Mouse (Mus musculus): ENCODE results near the gene Cul1. TPM values are rescaled to one million over a fixed set of nuclear protein-coding genes. Genes with fewer than 3 reads are reported as not detected.
A peak's percentile ranks its signal among the peaks of the same experiment; 100 is the strongest.

Gene Cul1
- 179 and 182 TPM in 2 replicates for polyA plus RNA-seq (2014; fragmentation: Nextera tagmentation; extraction: Ambion mirVana)

DNA sequence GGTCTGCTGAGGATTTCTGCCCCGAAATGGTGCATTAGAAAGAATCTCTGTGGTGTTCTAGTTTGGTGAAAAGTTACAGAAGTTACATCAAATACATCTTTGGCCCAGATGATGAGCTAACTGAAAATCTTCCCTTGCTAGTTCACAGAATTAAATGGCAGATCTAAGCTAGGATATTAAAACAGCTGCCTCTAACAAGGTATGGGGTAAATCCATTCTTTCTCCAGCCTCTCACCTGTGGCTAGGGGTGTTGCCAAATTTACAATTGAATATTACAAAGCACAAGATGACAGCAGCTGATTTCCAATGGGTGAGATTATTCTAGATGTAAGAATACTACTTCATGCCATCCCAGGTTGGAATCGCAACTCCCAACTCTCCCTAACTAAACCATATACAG lies at the start of gene Cul1:
Gene Cul1 (plus strand): TSS at position 301 of the 400 bp plus-strand sequence.
- Histone ChIP-seq H3K27ac (replicated peaks; ENCODE audit: low read depth, low read length) (peak within 1 kb of the TSS; percentile 98), H3K4me2 (ENCODE audit: low read depth, low read length) (peak within 1 kb of the TSS; percentile 76), H3K4me3 (ENCODE audit: low read depth, low read length) (peak within 1 kb of the TSS; percentile 99), H3K36me3 (replicated peaks; ENCODE audit: control insufficient read depth, insufficient read depth, low read depth, low read length) (no peaks in the 10 kb centered on the region), H3K9ac (replicated peaks; ENCODE audit: low read length) (peak within 1 kb of the TSS; percentile 99), H3K4me1 (ENCODE audit: control insufficient read depth, insufficient read depth, low read length) (no peaks in the 10 kb centered on the region), H3K27me3 (ENCODE audit: control insufficient read depth, insufficient read depth, low read length) (no peaks in the 10 kb centered on the region), H3K9me3 (replicated peaks; ENCODE audit: control insufficient read depth, low read length) (no peaks in the 10 kb centered on the region)
- ATAC-seq (replicated peaks; ENCODE audit: insufficient number of reproducible peaks, low FRiP score, low TSS enrichment, low read depth) (no peak), DNase-seq (ENCODE audit: low spot score) (no peak)
- 33% methylated on average over 2 of the region's 2 CpGs for WGBS

DNA sequence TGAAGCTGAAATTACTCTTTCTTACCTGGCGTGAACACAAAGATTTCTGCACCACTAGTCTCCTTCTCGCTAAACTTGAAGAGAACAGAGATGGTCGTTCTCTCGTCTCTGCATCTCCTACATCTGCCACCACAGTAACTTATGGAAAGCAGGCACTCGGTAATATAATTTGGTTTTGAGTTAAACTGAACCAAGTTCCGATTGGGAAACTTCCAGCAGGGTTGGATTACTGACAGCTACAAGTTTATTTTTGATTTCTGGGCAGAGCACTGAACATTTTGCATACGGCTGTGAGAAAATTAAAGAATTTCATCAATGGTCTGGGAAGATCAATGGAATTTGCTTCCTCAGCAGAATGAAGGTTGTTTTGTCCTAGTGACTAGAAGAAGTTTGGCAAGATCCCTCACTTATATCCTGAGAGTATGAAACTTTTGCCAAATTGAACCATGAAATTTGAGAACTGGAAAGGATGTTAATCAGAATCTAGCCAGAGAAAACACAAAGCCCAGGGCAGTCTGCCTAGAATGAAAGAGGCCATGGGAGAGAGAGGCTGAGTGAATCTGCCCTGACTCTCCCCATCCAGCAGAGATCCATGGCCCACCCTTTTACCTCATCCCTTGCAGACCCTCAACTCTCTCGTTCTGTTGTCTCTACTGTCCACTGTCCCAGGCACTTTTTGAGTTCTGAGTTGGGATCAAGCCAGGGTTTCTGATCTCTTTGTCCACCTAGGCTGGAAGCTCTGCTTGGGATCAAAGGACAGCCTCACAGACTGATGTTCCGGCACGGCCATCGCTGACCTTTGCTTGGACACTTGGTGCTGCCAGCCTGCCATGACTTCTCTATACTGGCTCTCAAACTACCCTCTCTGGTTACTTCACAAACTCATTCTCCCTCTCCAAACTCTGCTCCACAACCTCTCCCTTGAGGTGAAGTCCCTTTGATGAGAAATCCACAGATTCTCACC lies 48.5 kb upstream of the Cul1 start:
- H3K9me3 ChIP-seq (replicated peaks; ENCODE audit: control insufficient read depth, low read length) = no peaks in the 10 kb centered on the region

DNA sequence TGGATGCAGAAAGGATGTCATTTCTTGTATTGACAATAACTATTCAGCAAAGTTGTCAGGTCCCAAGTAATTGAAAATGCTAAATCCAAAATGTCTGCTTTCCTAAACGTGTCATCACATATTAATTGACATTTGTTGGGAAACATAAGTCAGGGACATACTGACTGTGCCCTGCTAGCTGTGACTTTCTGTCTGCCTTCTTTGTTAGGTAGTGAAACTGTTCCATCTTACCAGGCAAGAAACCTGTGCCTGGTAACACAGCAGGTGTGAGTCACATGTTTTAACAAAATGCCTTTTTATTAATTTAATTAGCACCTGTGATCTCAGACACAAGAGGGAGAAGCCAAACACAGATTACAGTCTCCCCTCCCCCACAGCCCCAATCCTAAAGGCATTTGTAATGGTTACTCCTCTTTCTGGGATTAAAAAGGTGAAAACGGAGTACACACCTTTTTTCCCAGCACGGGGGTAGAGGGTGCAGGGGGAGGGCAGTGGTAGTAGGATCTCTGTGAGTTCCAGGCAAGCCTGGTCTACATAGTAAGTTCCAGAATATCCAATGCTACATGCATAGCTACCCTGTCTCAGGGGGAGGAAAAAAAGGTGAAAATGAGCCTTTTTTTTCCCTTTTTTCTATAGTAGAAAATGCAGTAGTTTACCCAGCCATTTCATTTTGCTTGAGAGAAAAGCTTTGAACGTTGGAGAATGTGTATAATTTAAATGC lies 40.2 kb upstream of the Cul1 start:
- WGBS = 44% methylated on average over 4 of the region's 4 CpGs
- DNase-seq (ENCODE audit: low spot score) (no peak), ATAC-seq (replicated peaks; ENCODE audit: insufficient number of reproducible peaks, low FRiP score, low TSS enrichment, low read depth) (no peak)
- H3K4me1 ChIP-seq (ENCODE audit: control insufficient read depth, insufficient read depth, low read length) = no peaks in the 10 kb centered on the region
- no peak overlapping the region for H3K4me3 ChIP-seq (ENCODE audit: low read depth, low read length)
- H3K9me3 ChIP-seq (replicated peaks; ENCODE audit: control insufficient read depth, low read length) = no peaks in the 10 kb centered on the region
- H3K9ac ChIP-seq (replicated peaks; ENCODE audit: low read length) = no peak overlapping the region
- H3K36me3 ChIP-seq (replicated peaks; ENCODE audit: control insufficient read depth, insufficient read depth, low read depth, low read length) = no peaks in the 10 kb centered on the region
- no peak overlapping the region for H3K4me2 ChIP-seq (ENCODE audit: low read depth, low read length)
- H3K27me3 ChIP-seq (ENCODE audit: control insufficient read depth, insufficient read depth, low read length) = no peaks in the 10 kb centered on the region
- H3K27ac ChIP-seq (replicated peaks; ENCODE audit: low read depth, low read length) = no peak overlapping the region

More for the DNA sequence above, 48.5 kb upstream of the Cul1 start:
- Histone ChIP-seq H3K4me2 (ENCODE audit: low read depth, low read length) (no peak overlapping the region), H3K9ac (replicated peaks; ENCODE audit: low read length) (no peak overlapping the region), H3K27ac (replicated peaks; ENCODE audit: low read depth, low read length) (no peak overlapping the region), H3K36me3 (replicated peaks; ENCODE audit: control insufficient read depth, insufficient read depth, low read depth, low read length) (no peaks in the 10 kb centered on the region), H3K4me1 (ENCODE audit: control insufficient read depth, insufficient read depth, low read length) (no peaks in the 10 kb centered on the region), H3K4me3 (ENCODE audit: low read depth, low read length) (no peak overlapping the region), H3K27me3 (ENCODE audit: control insufficient read depth, insufficient read depth, low read length) (no peaks in the 10 kb centered on the region)
- WGBS = 81% methylated on average over 11 of the region's 11 CpGs
- ATAC-seq (replicated peaks; ENCODE audit: insufficient number of reproducible peaks, low FRiP score, low TSS enrichment, low read depth) (no peak), DNase-seq (ENCODE audit: low spot score) (no peak)

DNA sequence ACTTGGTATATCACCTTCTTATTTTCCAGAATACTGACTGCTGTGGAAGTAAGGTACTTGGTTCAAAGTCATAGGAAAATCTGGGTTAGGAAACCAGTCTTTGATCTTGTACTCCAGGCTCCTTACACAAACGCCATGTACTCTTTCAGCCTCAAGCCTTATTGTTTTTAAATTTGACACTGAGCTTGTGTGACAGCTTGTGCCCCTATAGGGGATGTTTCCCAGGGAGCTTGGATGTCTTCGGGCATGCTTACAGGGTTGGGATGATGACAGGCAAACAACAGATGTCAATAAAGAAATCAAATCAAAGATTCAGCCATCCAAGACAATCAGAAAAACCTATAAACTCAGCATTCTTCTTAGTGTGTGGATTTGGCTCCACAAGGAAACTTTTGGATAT lies 39.5 kb upstream of the Cul1 start:
- no peak for DNase-seq (ENCODE audit: low spot score)
- 34% methylated on average over 2 of the region's 2 CpGs for WGBS
- no peak for ATAC-seq (replicated peaks; ENCODE audit: insufficient number of reproducible peaks, low FRiP score, low TSS enrichment, low read depth)
- Histone ChIP-seq H3K4me3 (ENCODE audit: low read depth, low read length) (no peak overlapping the region), H3K9me3 (replicated peaks; ENCODE audit: control insufficient read depth, low read length) (no peaks in the 10 kb centered on the region), H3K4me2 (ENCODE audit: low read depth, low read length) (no peak overlapping the region), H3K27me3 (ENCODE audit: control insufficient read depth, insufficient read depth, low read length) (no peaks in the 10 kb centered on the region), H3K4me1 (ENCODE audit: control insufficient read depth, insufficient read depth, low read length) (no peaks in the 10 kb centered on the region), H3K36me3 (replicated peaks; ENCODE audit: control insufficient read depth, insufficient read depth, low read depth, low read length) (no peaks in the 10 kb centered on the region), H3K9ac (replicated peaks; ENCODE audit: low read length) (no peak overlapping the region), H3K27ac (replicated peaks; ENCODE audit: low read depth, low read length) (no peak overlapping the region)

DNA sequence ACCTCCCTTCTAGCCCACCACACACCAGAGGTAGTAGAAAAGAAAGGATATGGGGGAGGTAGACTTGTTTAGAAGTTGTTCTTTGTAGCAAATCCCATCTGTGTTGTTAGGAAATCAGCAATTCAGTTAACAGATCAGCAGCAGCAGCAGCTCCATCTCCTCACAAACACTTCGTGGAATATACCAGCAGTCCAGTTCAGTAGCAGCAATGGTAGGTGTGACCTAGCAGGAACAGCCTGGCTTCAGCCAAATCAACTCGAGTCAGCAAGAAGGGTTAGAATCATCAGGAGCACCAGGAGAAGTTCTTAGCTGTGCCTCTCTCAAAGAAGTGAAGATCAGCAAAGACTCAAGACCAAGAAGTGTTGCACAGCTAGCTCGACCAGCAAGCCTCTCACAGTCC lies 34.5 kb upstream of the Cul1 start:
- Histone ChIP-seq H3K9me3 (replicated peaks; ENCODE audit: control insufficient read depth, low read length) (no peaks in the 10 kb centered on the region), H3K4me3 (ENCODE audit: low read depth, low read length) (no peak overlapping the region), H3K27me3 (ENCODE audit: control insufficient read depth, insufficient read depth, low read length) (no peaks in the 10 kb centered on the region), H3K27ac (replicated peaks; ENCODE audit: low read depth, low read length) (no peak overlapping the region), H3K9ac (replicated peaks; ENCODE audit: low read length) (no peak overlapping the region), H3K4me1 (ENCODE audit: control insufficient read depth, insufficient read depth, low read length) (no peaks in the 10 kb centered on the region), H3K36me3 (replicated peaks; ENCODE audit: control insufficient read depth, insufficient read depth, low read depth, low read length) (no peaks in the 10 kb centered on the region), H3K4me2 (ENCODE audit: low read depth, low read length) (no peak overlapping the region)
- no peak for ATAC-seq (replicated peaks; ENCODE audit: insufficient number of reproducible peaks, low FRiP score, low TSS enrichment, low read depth)
- DNase-seq (ENCODE audit: low spot score) = no peak
- 78% methylated on average over 3 of the region's 3 CpGs for WGBS

DNA sequence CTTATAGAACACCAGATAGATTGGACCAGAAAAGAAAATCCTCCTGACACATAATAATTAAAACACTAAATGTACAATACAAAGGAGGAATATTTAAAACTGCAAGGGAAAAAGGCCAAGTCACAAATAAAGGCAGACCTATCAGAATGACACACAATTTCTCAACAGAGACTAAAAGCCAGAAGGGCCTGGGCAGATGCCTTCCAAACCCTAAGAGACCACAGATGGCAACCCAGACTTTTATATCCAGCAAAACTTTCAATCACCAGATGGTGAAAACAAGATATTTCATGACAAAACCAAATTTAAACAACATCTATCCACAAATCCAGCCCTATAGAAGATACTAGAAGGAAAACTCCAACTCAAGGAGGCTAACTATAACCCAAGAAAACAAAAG lies 33.0 kb upstream of the Cul1 start:
- no peak overlapping the region for H3K27ac ChIP-seq (replicated peaks; ENCODE audit: low read depth, low read length)
- H3K9ac ChIP-seq (replicated peaks; ENCODE audit: low read length) = no peak overlapping the region
- H3K4me2 ChIP-seq (ENCODE audit: low read depth, low read length) = no peak overlapping the region
- no peaks in the 10 kb centered on the region for H3K27me3 ChIP-seq (ENCODE audit: control insufficient read depth, insufficient read depth, low read length)
- no peaks in the 10 kb centered on the region for H3K36me3 ChIP-seq (replicated peaks; ENCODE audit: control insufficient read depth, insufficient read depth, low read depth, low read length)
- DNase-seq (ENCODE audit: low spot score) (no peak), ATAC-seq (replicated peaks; ENCODE audit: insufficient number of reproducible peaks, low FRiP score, low TSS enrichment, low read depth) (no peak)
- no peak overlapping the region for H3K4me3 ChIP-seq (ENCODE audit: low read depth, low read length)
- no peaks in the 10 kb centered on the region for H3K9me3 ChIP-seq (replicated peaks; ENCODE audit: control insufficient read depth, low read length)
- H3K4me1 ChIP-seq (ENCODE audit: control insufficient read depth, insufficient read depth, low read length) = no peaks in the 10 kb centered on the region

DNA sequence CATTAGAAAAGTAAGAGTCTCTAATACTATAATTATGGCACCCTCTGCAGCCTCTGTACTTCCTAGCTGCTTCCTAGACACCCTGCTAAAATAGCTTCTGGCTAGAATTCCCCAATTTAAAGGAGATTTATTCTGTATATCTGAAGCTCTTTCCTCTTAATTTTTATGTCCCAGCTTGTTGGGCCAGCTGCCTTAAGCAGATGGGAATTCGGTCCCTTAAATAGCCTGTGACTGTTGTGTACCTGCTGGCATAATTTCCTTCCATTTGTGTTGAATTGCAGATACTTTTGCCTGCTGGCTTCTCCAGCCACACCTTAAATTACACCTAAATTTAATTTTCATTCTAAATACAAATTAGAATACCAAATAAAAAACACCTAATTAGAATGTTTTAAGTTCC lies 32.0 kb upstream of the Cul1 start:
- ATAC-seq (replicated peaks; ENCODE audit: insufficient number of reproducible peaks, low FRiP score, low TSS enrichment, low read depth) (no peak), DNase-seq (ENCODE audit: low spot score) (no peak)
- Histone ChIP-seq H3K27ac (replicated peaks; ENCODE audit: low read depth, low read length) (no peak overlapping the region), H3K27me3 (ENCODE audit: control insufficient read depth, insufficient read depth, low read length) (no peaks in the 10 kb centered on the region), H3K4me3 (ENCODE audit: low read depth, low read length) (no peak overlapping the region), H3K4me2 (ENCODE audit: low read depth, low read length) (no peak overlapping the region), H3K9me3 (replicated peaks; ENCODE audit: control insufficient read depth, low read length) (no peaks in the 10 kb centered on the region), H3K36me3 (replicated peaks; ENCODE audit: control insufficient read depth, insufficient read depth, low read depth, low read length) (no peaks in the 10 kb centered on the region), H3K9ac (replicated peaks; ENCODE audit: low read length) (no peak overlapping the region), H3K4me1 (ENCODE audit: control insufficient read depth, insufficient read depth, low read length) (no peaks in the 10 kb centered on the region)
- WGBS = 85% methylated on average over 1 of the region's 1 CpGs

DNA sequence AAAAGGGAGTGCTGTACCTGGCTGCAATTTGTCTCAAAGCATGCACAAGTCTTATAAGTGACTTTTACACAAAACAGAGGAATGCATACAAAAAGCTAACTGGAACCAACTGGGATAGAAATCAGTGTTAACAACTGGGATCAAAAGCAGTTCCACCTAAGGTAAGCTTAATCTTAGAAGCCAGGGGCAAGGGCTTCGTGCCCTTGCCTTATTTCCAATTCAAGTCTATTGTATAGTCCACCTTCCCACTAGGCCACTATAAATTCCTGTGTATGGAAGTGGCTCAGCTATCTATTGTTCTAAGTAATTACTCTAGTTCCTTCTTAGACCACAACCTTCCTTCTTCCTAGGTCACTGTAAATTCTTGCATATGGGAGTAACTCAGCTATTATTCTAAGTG lies 27.1 kb upstream of the Cul1 start:
- ATAC-seq (replicated peaks; ENCODE audit: insufficient number of reproducible peaks, low FRiP score, low TSS enrichment, low read depth) = no peak
- Histone ChIP-seq H3K4me1 (ENCODE audit: control insufficient read depth, insufficient read depth, low read length) (no peaks in the 10 kb centered on the region), H3K9ac (replicated peaks; ENCODE audit: low read length) (no peak overlapping the region), H3K4me3 (ENCODE audit: low read depth, low read length) (no peak overlapping the region), H3K27ac (replicated peaks; ENCODE audit: low read depth, low read length) (no peak overlapping the region), H3K27me3 (ENCODE audit: control insufficient read depth, insufficient read depth, low read length) (no peaks in the 10 kb centered on the region), H3K36me3 (replicated peaks; ENCODE audit: control insufficient read depth, insufficient read depth, low read depth, low read length) (no peaks in the 10 kb centered on the region), H3K4me2 (ENCODE audit: low read depth, low read length) (no peak overlapping the region), H3K9me3 (replicated peaks; ENCODE audit: control insufficient read depth, low read length) (no peaks in the 10 kb centered on the region)
- DNase-seq (ENCODE audit: low spot score) = no peak
- WGBS = 67% methylated on average over 1 of the region's 1 CpGs
